Mouse (Mus musculus) midbrain, embryonic 13.5 days (tissue): ENCODE results near the gene Rras. TPM values are rescaled to one million over a fixed set of nuclear protein-coding genes. Genes with fewer than 3 reads are reported as not detected.

Experiments used
- ATAC-seq: fragments of 200-750 bp; cut with Nextera tagmentation; 2 replicates; pipeline ENCODE4 v1.8.0; 2017; ENCODE audit warnings: mild to moderate bottlenecking, moderate TSS enrichment, moderate library complexity
- H3K27ac ChIP-seq: fragments of 300-500 bp; sonication (generic); 2 replicates; pipeline ENCODE4 v1.5.1; 2015; ENCODE audit warnings: inconsistent platforms, mild to moderate bottlenecking, moderate library complexity
- H3K27me3 ChIP-seq: fragments of 300-500 bp; sonication (generic); 2 replicates; pipeline ENCODE4 v1.6.1; 2015; ENCODE audit warnings: mild to moderate bottlenecking, inconsistent platforms
- H3K36me3 ChIP-seq: fragments of 300-500 bp; sonication (generic); 2 replicates; pipeline ENCODE4 v1.6.1; 2015; ENCODE audit warnings: mild to moderate bottlenecking, inconsistent platforms
- H3K4me1 ChIP-seq: fragments of 300-500 bp; sonication (generic); replicated peaks from 2 replicates; pipeline ENCODE4 v1.6.1; 2015; ENCODE audit warnings: inconsistent platforms
- H3K4me2 ChIP-seq: fragments of 300-500 bp; sonication (generic); replicated peaks from 2 replicates; pipeline ENCODE4 v1.6.1; 2015; ENCODE audit warnings: moderate library complexity, mild to moderate bottlenecking, inconsistent platforms
- H3K4me3 ChIP-seq: fragments of 300-500 bp; sonication (generic); replicated peaks from 2 replicates; pipeline ENCODE4 v1.5.1; 2015; ENCODE audit warnings: mild to moderate bottlenecking, inconsistent platforms
- H3K9ac ChIP-seq: fragments of 300-500 bp; sonication (generic); replicated peaks from 2 replicates; pipeline ENCODE4 v1.6.1; 2015; ENCODE audit warnings: mild to moderate bottlenecking, inconsistent platforms
- H3K9me3 ChIP-seq: fragments of 300-500 bp; sonication (generic); 2 replicates; pipeline ENCODE4 v1.6.1; 2016; ENCODE audit warnings: mild to moderate bottlenecking, inconsistent platforms
- WGBS: fragments of 180-500 bp; shearing (Covaris S2); methylation state at CpG from one replicate; pipeline ENCODE4 v1.1.7; 2015; 5-methylcytosine and 5-hydroxymethylcytosine counted together
- polyA plus RNA-seq: library from polyadenylated mRNA; unstranded; fragments of >200 nt; fragmentation: Nextera tagmentation; extraction: Ambion mirVana; gene quantifications from 2 replicates; pipeline ENCODE4 v1.2.1, GENCODE M21; 2015

Rras gene
- polyA plus RNA-seq, 1 experiment from 2014 or later = 9.6 TPM

- H3K9me3 ChIP-seq = no peaks in the 10 kb centered on the region
- ATAC-seq = no peak
- H3K4me2 ChIP-seq = no peak overlapping the region
- H3K4me1 ChIP-seq = peaks cover 30% of the 10 kb centered on the region
- no peak overlapping the region for H3K9ac ChIP-seq
- H3K4me3 ChIP-seq = no peak overlapping the region
- no peaks in the 10 kb centered on the region for H3K27me3 ChIP-seq
- 93% methylated on average over 23 of the region's 23 CpGs for WGBS
- peaks cover 66% of the 10 kb centered on the region for H3K36me3 ChIP-seq
- no peak overlapping the region for H3K27ac ChIP-seq
Observed at GRCm38 (mm10) chr7:45048923-45049657, 31.3 kb downstream of the Rras start.

GRCm38 (mm10) chr7:45050945-45051600, 33.3 kb downstream of the Rras start:
- H3K9me3 ChIP-seq = no peaks in the 10 kb centered on the region
- H3K4me1 ChIP-seq = peaks cover 35% of the 10 kb centered on the region
- WGBS = 1% methylated on average over 16 of the region's 16 CpGs
- peak overlapping the region; percentile 99 for H3K4me3 ChIP-seq
- peak overlapping the region; percentile 97 for H3K9ac ChIP-seq
- peak overlapping the region; percentile 100 for H3K27ac ChIP-seq
- no peaks in the 10 kb centered on the region for H3K27me3 ChIP-seq
- H3K4me2 ChIP-seq = peak overlapping the region; percentile 91
- peak; percentile 56 for ATAC-seq
- peaks cover 46% of the 10 kb centered on the region for H3K36me3 ChIP-seq

- Histone ChIP-seq H3K27ac (peak overlapping the region; percentile 100), H3K36me3 (peaks cover 41% of the 10 kb centered on the region), H3K9ac (peak overlapping the region; percentile 97), H3K4me2 (peak overlapping the region; percentile 91), H3K4me3 (peak overlapping the region; percentile 99), H3K4me1 (peaks cover 35% of the 10 kb centered on the region), H3K27me3 (no peaks in the 10 kb centered on the region), H3K9me3 (no peaks in the 10 kb centered on the region)
- ATAC-seq = no peak
- 1% methylated on average over 13 of the region's 13 CpGs for WGBS
Observed at GRCm38 (mm10) chr7:45051601-45051974, 33.8 kb downstream of the Rras start.

- H3K36me3 ChIP-seq = peaks cover 33% of the 10 kb centered on the region
- H3K9ac ChIP-seq = peak overlapping the region; percentile 97
- no peaks in the 10 kb centered on the region for H3K9me3 ChIP-seq
- no peaks in the 10 kb centered on the region for H3K27me3 ChIP-seq
- peak overlapping the region; percentile 100 for H3K27ac ChIP-seq
- under 1% methylated on average over 38 of the region's 38 CpGs for WGBS
- peak overlapping the region; percentile 91 for H3K4me2 ChIP-seq
- no peak for ATAC-seq
- H3K4me1 ChIP-seq = peaks cover 35% of the 10 kb centered on the region
- H3K4me3 ChIP-seq = peak overlapping the region; percentile 99
Observed at GRCm38 (mm10) chr7:45052181-45052861, 34.6 kb downstream of the Rras start.

GRCm38 (mm10) chr7:45052862-45053116, 35.0 kb downstream of the Rras start, which contains the start of gene Prr12:
Prr12 (minus strand) TSS chr7:45052881.
- WGBS = 0% methylated on average over 5 of the region's 18 CpGs
- no peaks in the 10 kb centered on the region for H3K27me3 ChIP-seq
- peak within 1 kb of the TSS; percentile 99 for H3K4me3 ChIP-seq
- H3K27ac ChIP-seq = peak within 1 kb of the TSS; percentile 100
- H3K36me3 ChIP-seq = peaks cover 29% of the 10 kb centered on the region
- H3K9ac ChIP-seq = peak within 1 kb of the TSS; percentile 97
- no peaks in the 10 kb centered on the region for H3K9me3 ChIP-seq
- ATAC-seq = no peak
- peaks cover 35% of the 10 kb centered on the region for H3K4me1 ChIP-seq
- H3K4me2 ChIP-seq = peak within 1 kb of the TSS; percentile 91

- H3K27ac ChIP-seq = peak overlapping the region; percentile 100
- no peaks in the 10 kb centered on the region for H3K27me3 ChIP-seq
- peaks cover 35% of the 10 kb centered on the region for H3K4me1 ChIP-seq
- peaks cover 23% of the 10 kb centered on the region for H3K36me3 ChIP-seq
- H3K9ac ChIP-seq = peak overlapping the region; percentile 97
- peak overlapping the region; percentile 99 for H3K4me3 ChIP-seq
- H3K4me2 ChIP-seq = peak overlapping the region; percentile 91
- under 1% methylated on average over 42 of the region's 59 CpGs for WGBS
- peak; percentile 61 for ATAC-seq
- H3K9me3 ChIP-seq = no peaks in the 10 kb centered on the region
Observed at GRCm38 (mm10) chr7:45053117-45053930, 35.6 kb downstream of the Rras start.

- H3K9ac ChIP-seq = peak overlapping the region; percentile 97
- under 1% methylated on average over 33 of the region's 33 CpGs for WGBS
- peak overlapping the region; percentile 99 for H3K4me3 ChIP-seq
- H3K36me3 ChIP-seq = peaks cover 16% of the 10 kb centered on the region
- H3K4me1 ChIP-seq = peaks cover 42% of the 10 kb centered on the region
- peak overlapping the region; percentile 91 for H3K4me2 ChIP-seq
- H3K27me3 ChIP-seq = no peaks in the 10 kb centered on the region
- no peaks in the 10 kb centered on the region for H3K9me3 ChIP-seq
- peak overlapping the region; percentile 100 for H3K27ac ChIP-seq
- peak; percentile 87 for ATAC-seq
Observed at GRCm38 (mm10) chr7:45053931-45054510, 36.3 kb downstream of the Rras start.

- H3K9ac ChIP-seq = no peak overlapping the region
- no peak overlapping the region for H3K27ac ChIP-seq
- 63% methylated on average over 14 of the region's 14 CpGs for WGBS
- no peaks in the 10 kb centered on the region for H3K27me3 ChIP-seq
- peaks cover 41% of the 10 kb centered on the region for H3K4me1 ChIP-seq
- no peak for ATAC-seq
- H3K9me3 ChIP-seq = no peaks in the 10 kb centered on the region
- H3K36me3 ChIP-seq = no peaks in the 10 kb centered on the region
- H3K4me2 ChIP-seq = no peak overlapping the region
- no peak overlapping the region for H3K4me3 ChIP-seq
Observed at GRCm38 (mm10) chr7:45056329-45056971, 38.7 kb downstream of the Rras start.

- H3K36me3 ChIP-seq = no peaks in the 10 kb centered on the region
- H3K4me3 ChIP-seq = no peak overlapping the region
- H3K27ac ChIP-seq = no peak overlapping the region
- no peaks in the 10 kb centered on the region for H3K9me3 ChIP-seq
- H3K27me3 ChIP-seq = no peaks in the 10 kb centered on the region
- no peak for ATAC-seq
- no peak overlapping the region for H3K4me2 ChIP-seq
- no peak overlapping the region for H3K9ac ChIP-seq
- H3K4me1 ChIP-seq = peaks cover 41% of the 10 kb centered on the region
Observed at GRCm38 (mm10) chr7:45056972-45057348, 39.2 kb downstream of the Rras start.

GRCm38 (mm10) chr7:45058607-45059571, 41.1 kb downstream of the Rras start:
- Histone ChIP-seq H3K9ac (peak overlapping the region; percentile 41), H3K9me3 (no peaks in the 10 kb centered on the region), H3K27ac (peak overlapping the region; percentile 77), H3K4me3 (no peak overlapping the region), H3K4me2 (peak overlapping the region; percentile 26), H3K27me3 (no peaks in the 10 kb centered on the region), H3K4me1 (peaks cover 46% of the 10 kb centered on the region), H3K36me3 (no peaks in the 10 kb centered on the region)
- WGBS = 72% methylated on average over 10 of the region's 10 CpGs
- ATAC-seq = peak; percentile 35
